Mouse (Mus musculus) cortical plate, adult 2 months (tissue): Measurements from ENCODE around the gene Olfr1116. TPM values are rescaled to one million over a fixed set of nuclear protein-coding genes. Genes with fewer than 3 reads are reported as not detected.
"Not testable (repeated sequence)": the region's sequence is repeated elsewhere in the genome, so short reads cannot be mapped to it uniquely, and the experiment has no call there.

ENCODE experiments used
- H3K27ac ChIP-seq: fragments of 200-500 bp; 2 replicates; pipeline ENCODE4 v1.5.1; 2012; ENCODE audit warnings: low read length, control low read depth, inconsistent platforms; ENCODE audit not compliant: insufficient read depth
- H3K4me1 ChIP-seq: fragments of 200-500 bp; 2 replicates; pipeline ENCODE4 v1.6.1; 2011; ENCODE audit warnings: low read length; ENCODE audit not compliant: control insufficient read depth, insufficient read depth
- H3K4me3 ChIP-seq: fragments of 200-500 bp; 2 replicates; pipeline ENCODE4 v1.5.1; 2011; ENCODE audit warnings: mild to moderate bottlenecking, low read length, control low read depth; ENCODE audit not compliant: insufficient read depth
- CTCF ChIP-seq: fragments of 200-500 bp; IDR thresholded peaks from 2 replicates; pipeline ENCODE4 v1.5.1; 2011; ENCODE audit warnings: mild to moderate bottlenecking, control low read depth, low read length; ENCODE audit not compliant: insufficient read depth; ENCODE audit errors: extremely low read depth
- POLR2A ChIP-seq: fragments of 200-500 bp; IDR thresholded peaks from 2 replicates; pipeline ENCODE4 v1.6.1; 2011; ENCODE audit warnings: mild to moderate bottlenecking, low read length, control low read depth; ENCODE audit not compliant: insufficient read depth; ENCODE audit errors: extremely low read depth
- polyA plus RNA-seq: library from polyadenylated mRNA; depleted of rRNA; stranded (reverse); fragments of >200 nt; gene quantifications from 2 replicates; pipeline ENCODE4 v1.2.3, GENCODE M21; 2012; rRNA removed

The Olfr1116 gene
- polyA plus RNA-seq, result not detected in 2 replicates

- Histone ChIP-seq H3K4me1 (no peaks in the 10 kb centered on the region), H3K4me3 (no peak within 1 kb of the TSS), H3K27ac (no peak within 1 kb of the TSS)
- TF ChIP-seq POLR2A, result no peak
- TF ChIP-seq CTCF, result no peak
Measured at GRCm38 (mm10) chr2:87267234-87267633, at the start of gene Olfr1116. Gene Olfr1116, plus strand, starts transcription at chr2:87267534.

GRCm38 (mm10) chr2:87247713-87248112 is 19.6 kb upstream of the Olfr1116 start, which contains the start of gene Olfr1115:
Gene Olfr1115, plus strand, starts transcription at chr2:87248013.
- Histone ChIP-seq H3K4me3 (no peak within 1 kb of the TSS), H3K27ac (no peak within 1 kb of the TSS), H3K4me1 (no peaks in the 10 kb centered on the region)
- TF ChIP-seq CTCF, result no peak
- TF ChIP-seq POLR2A, result no peak

GRCm38 (mm10) chr2:87293977-87294376 is 26.6 kb downstream of the Olfr1116 start:
- not testable (repeated sequence) for H3K4me3 ChIP-seq, H3K27ac ChIP-seq, H3K4me1 ChIP-seq

- TF ChIP-seq CTCF, result no peak
- TF ChIP-seq POLR2A, result no peak
- no peak within 1 kb of the TSS for H3K27ac ChIP-seq
- H3K4me1 ChIP-seq, result no peaks in the 10 kb centered on the region
- no peak within 1 kb of the TSS for H3K4me3 ChIP-seq
Measured at GRCm38 (mm10) chr2:87307281-87307680, 39.9 kb downstream of the Olfr1116 start, which contains the start of gene Olfr1118. Gene Olfr1118, plus strand, starts transcription at chr2:87307581.

Other genes with a start within 250 kb of the Olfr1116 start
- not detected in 2 replicates for gene Olfr1104, start 240.5 kb upstream of the Olfr1116 start, polyA plus RNA-seq
- gene Olfr1105, start 231.0 kb upstream of the Olfr1116 start, polyA plus RNA-seq, result not detected in 2 replicates
- gene Olfr1106, start 215.3 kb upstream of the Olfr1116 start, polyA plus RNA-seq, result not detected in 2 replicates
- gene Olfr1107, start 191.7 kb upstream of the Olfr1116 start, polyA plus RNA-seq, result not detected in 2 replicates
- not detected in 2 replicates for gene Olfr1109, start 171.5 kb upstream of the Olfr1116 start, polyA plus RNA-seq
- not detected in 2 replicates for gene Olfr259, start 153.0 kb upstream of the Olfr1116 start, polyA plus RNA-seq
- not detected in 2 replicates for gene Olfr1110, start 127.2 kb upstream of the Olfr1116 start, polyA plus RNA-seq
- gene Olfr1111, start 114.9 kb upstream of the Olfr1116 start, polyA plus RNA-seq, result not detected in 2 replicates
- not detected in 2 replicates for gene Olfr1112, start 79.7 kb upstream of the Olfr1116 start, polyA plus RNA-seq
- gene Olfr1113, start 58.6 kb upstream of the Olfr1116 start, polyA plus RNA-seq, result not detected in 2 replicates
- not detected in 2 replicates for gene Olfr1115, start 19.5 kb upstream of the Olfr1116 start, polyA plus RNA-seq
- gene Olfr1118, start 40.0 kb downstream of the Olfr1116 start, polyA plus RNA-seq, result not detected in 2 replicates
- not detected in 2 replicates for gene Olfr1120, start 87.3 kb downstream of the Olfr1116 start, polyA plus RNA-seq
- gene Olfr1121, start 102.4 kb downstream of the Olfr1116 start, polyA plus RNA-seq, result not detected in 2 replicates
- gene Olfr1122, start 118.3 kb downstream of the Olfr1116 start, polyA plus RNA-seq, result not detected in 2 replicates
- gene Olfr1123, start 149.1 kb downstream of the Olfr1116 start, polyA plus RNA-seq, result not detected in 2 replicates
- not detected in 2 replicates for gene Olfr1124, start 162.7 kb downstream of the Olfr1116 start, polyA plus RNA-seq
- gene Olfr1126, start 186.4 kb downstream of the Olfr1116 start, polyA plus RNA-seq, result not detected in 2 replicates
- gene Pramel7, start 229.6 kb downstream of the Olfr1116 start, polyA plus RNA-seq, result not detected in 2 replicates
- gene Pramel6, start 239.0 kb downstream of the Olfr1116 start, polyA plus RNA-seq, result not detected in 2 replicates